Mouse (Mus musculus): ENCODE measurements around the gene Unc5c. TPM values are rescaled to one million over a fixed set of nuclear protein-coding genes. Genes with fewer than 3 reads are reported as not detected.
A peak's percentile ranks its signal among the peaks of the same experiment; 100 is the strongest.

Gene Unc5c
- total RNA-seq, 2 experiments from 2014 or later = 37.1 to 37.3 TPM

GRCm38 (mm10) chr3:141659041-141659789 is 194.2 kb downstream of the Unc5c start:
- DNase-seq (ENCODE audit: extremely low spot score in 1 of 2, low spot score in 2 of 2) = no peak

DNA sequence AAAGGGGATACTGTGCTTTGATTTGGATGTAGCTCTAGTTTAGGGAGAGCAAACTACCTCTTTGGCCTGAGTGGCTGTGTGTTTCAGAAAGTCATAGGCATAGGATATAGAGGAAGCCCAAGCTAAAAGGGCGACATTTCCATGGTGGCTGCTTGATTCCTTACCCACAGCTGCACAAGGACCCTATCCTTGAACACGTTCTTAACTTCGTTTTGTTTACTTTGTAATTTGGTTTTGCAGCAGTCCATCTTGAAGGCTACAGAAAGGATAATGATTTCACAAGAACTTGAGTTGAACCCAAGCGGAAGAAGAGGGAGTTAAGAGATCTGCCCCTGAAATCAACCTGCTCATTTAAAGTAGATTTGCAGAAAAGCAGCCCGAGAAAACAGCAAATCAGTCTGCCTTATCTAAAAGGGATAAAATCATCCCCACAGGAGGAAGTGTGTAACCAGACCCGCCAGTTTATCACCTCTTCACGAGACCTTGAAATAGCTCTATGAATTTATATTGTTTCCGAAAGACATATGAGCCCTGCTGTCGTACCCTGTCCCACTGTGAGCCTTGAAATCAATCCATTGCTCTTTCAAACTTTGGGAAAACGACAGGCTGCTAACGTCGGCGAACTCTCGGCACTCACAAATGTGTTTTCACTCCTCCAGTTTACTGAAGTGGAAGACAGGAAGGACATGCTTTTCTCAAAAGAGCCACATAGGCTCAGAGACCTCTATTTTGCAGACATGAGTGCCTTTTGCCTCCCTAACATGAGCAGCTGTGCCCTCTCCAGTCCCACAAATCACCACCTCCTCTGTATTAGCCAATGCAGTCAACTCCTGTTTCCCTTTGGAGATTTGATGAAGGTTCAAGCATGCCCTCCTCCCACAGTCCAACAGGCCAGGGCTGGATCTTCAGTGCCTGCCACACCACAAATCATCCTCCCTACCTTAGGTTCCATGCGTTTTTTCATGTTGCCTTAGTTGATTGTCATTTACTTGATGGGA is 195.3 kb downstream of the Unc5c start:
- no peak for DNase-seq (ENCODE audit: extremely low spot score in 1 of 2, low spot score in 2 of 2)

More at GRCm38 (mm10) chr3:141659041-141659789, 194.2 kb downstream of the Unc5c start:
- intact Hi-C loops (cut with DNase I) = no loop called here

GRCm38 (mm10) chr3:141689113-141689512 is 224.1 kb downstream of the Unc5c start:
- DNase-seq (ENCODE audit: extremely low spot score in 1 of 2, low spot score in 2 of 2) = peak in 1 of 2 experiments; percentile 26
- intact Hi-C loops (cut with DNase I) = no loop called here

More for the DNA sequence above, 195.3 kb downstream of the Unc5c start:
- intact Hi-C loops (cut with DNase I) = no loop called here

GRCm38 (mm10) chr3:141690676-141691075 is 225.7 kb downstream of the Unc5c start:
- intact Hi-C loops (cut with DNase I) = no loop called here
- no peak for DNase-seq (ENCODE audit: extremely low spot score in 1 of 2, low spot score in 2 of 2)

DNA sequence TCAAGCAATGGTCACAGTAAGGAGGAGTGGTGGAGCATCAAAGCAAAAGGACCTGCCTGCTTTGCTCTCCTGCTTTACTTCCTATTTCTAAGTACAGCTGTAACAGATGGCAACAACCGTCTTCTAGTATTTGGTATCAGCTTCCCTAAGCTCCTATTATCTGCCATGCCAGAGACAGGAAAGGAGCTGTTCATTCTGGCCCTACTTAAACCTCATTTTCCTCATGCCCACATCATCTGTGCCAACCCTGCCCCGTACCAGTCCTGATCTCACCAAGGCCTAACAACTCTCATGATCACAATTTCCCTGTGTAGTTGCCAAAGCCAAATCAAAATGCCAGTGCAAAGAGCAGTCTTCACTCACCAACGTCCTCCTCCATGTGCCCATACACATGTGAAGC is 226.4 kb downstream of the Unc5c start:
- DNase-seq (ENCODE audit: extremely low spot score in 1 of 2, low spot score in 2 of 2) = no peak

DNA sequence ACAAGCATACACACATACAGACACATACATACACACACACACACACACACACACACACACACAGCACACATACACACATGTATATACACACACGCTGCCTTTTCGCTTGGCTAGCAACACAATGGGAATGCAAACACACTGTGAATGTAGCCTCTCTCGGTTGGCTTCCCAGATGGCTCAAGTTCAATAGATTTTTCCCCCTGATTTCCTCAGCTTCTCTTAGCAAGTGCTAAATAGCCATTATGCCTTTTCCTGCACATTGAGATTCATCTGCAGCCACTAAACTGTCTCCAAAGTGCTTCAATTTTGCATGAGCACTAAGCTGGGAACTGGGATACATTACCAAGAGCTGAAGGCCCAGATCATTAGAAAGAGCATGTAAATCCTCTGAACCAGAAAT is 226.8 kb downstream of the Unc5c start:
- DNase-seq (ENCODE audit: extremely low spot score in 1 of 2, low spot score in 2 of 2) = no peak
- intact Hi-C loops (cut with DNase I) = no loop called here

More for the DNA sequence above, 226.4 kb downstream of the Unc5c start:
- intact Hi-C loops (cut with DNase I) = no loop called here

DNA sequence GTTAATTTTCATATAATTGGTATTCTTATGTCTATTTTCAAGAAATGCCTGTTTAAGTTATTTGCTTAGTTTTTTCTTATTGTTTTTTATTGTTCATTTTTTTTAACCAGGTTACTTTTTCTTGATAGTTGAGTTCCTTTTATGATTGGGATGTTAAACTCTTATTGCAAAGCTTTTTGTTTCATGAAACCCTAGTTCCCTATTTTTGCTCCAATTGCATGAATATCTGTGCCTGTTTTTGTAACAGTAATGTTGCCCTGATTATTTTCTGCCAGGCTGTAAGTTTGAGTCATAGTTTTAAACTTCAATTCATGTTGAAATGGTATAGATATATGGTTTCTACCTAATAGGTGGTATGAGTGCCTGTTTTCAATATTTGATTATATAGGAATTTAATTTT is 234.2 kb downstream of the Unc5c start:
- intact Hi-C loops (cut with DNase I) = no loop called here
- DNase-seq (ENCODE audit: extremely low spot score in 1 of 2, low spot score in 2 of 2) = no peak

- no peak for DNase-seq (ENCODE audit: extremely low spot score in 1 of 2, low spot score in 2 of 2)
- intact Hi-C loops (cut with DNase I) = no loop called here
These were observed 236.4 kb downstream of the Unc5c start for GRCm38 (mm10) chr3:141701381-141701909.

- intact Hi-C loops (cut with DNase I) = no loop called here
- DNase-seq (ENCODE audit: extremely low spot score in 1 of 2, low spot score in 2 of 2) = no peak
These were observed 246.6 kb downstream of the Unc5c start for GRCm38 (mm10) chr3:141711601-141712000.

- no peak for DNase-seq (ENCODE audit: extremely low spot score in 1 of 2, low spot score in 2 of 2)
- intact Hi-C loops (cut with DNase I) = no loop called here
These were observed 251.4 kb downstream of the Unc5c start for GRCm38 (mm10) chr3:141716371-141716770.

DNA sequence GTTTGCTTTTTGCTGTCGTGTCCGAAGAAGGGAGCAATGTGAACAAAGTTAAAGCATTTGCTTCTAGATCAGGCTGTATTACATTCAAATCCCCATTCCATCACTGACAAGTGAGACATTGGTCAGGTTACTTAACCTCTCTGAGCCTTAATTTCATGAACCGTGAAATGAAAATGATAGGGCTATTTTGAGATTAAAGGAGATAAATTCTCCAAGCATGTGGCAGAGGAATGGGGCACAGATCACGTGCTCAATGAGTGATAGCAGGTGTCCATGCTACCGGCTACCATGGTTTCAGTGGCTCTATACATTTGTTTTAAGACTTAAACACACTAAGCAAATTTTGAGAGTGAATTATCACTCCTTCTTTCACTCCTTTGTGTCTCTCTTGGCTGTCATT is 254.0 kb downstream of the Unc5c start:
- no peak for DNase-seq (ENCODE audit: extremely low spot score in 1 of 2, low spot score in 2 of 2)
- intact Hi-C loops (cut with DNase I) = no loop called here

DNA sequence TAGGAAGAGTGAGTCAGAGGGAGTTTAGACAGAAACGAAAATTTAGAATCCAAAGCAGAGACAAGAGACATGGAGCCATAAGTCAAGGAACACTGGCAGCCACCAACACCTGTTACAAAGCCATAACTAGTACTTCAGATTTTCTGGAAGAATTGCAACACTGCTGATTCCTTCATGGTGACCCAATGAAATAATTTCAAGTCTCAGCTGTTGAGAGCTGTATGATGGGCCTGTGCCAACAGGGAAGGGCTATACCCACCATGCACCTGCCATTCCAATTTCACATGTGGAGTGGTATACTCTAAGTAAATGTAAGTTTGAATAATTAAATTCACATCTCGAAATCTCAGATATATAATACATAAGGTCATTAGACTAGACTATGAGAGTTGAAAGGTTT is 259.5 kb downstream of the Unc5c start:
- DNase-seq (ENCODE audit: extremely low spot score in 1 of 2, low spot score in 2 of 2) = no peak
- intact Hi-C loops (cut with DNase I) = no loop called here

DNA sequence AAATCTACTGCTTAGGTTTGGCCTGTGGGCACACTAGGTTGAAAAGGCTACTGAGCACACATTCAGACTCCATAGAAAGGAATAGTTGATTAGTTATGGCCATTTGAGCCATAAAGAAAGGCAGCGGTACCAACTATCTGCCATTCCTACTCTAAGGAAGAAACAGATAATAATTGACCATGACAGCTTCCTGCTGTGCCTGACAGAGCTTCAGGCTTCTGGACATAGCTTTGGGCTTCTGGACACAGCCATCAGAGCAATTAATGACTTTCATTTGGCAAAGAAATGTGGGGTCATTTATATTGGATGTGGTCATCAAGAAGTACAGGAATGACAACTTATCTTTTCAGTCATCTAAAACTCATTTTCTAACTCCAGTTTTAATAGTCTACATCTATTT is 260.4 kb downstream of the Unc5c start:
- intact Hi-C loops (cut with DNase I) = no loop called here
- no peak for DNase-seq (ENCODE audit: extremely low spot score in 1 of 2, low spot score in 2 of 2)

GRCm38 (mm10) chr3:141733844-141734243 is 268.8 kb downstream of the Unc5c start:
- no peak for DNase-seq (ENCODE audit: extremely low spot score in 1 of 2, low spot score in 2 of 2)
- intact Hi-C loops (cut with DNase I) = no loop called here

DNA sequence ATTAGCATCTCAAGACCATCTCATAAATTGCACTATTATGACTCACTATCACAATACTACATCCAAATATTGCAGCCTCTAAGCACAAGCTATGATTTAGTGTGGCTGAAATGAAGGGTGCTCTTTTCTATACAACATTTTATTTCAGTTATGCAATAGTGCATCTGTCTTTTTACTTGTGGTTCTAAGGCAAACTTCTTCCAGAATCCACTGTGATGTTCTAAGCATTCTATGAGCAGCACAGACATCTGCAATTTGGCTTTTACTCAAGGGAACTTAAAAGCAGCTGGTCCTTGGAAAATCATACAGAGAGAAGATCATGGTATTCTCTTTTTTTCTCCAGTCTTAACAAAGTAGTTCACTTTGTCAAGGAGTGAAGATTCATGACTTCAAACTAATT is 270.3 kb downstream of the Unc5c start:
- no peak for DNase-seq (ENCODE audit: extremely low spot score in 1 of 2, low spot score in 2 of 2)
- intact Hi-C loops (cut with DNase I) = no loop called here

GRCm38 (mm10) chr3:141745322-141745721 is 280.3 kb downstream of the Unc5c start:
- intact Hi-C loops (cut with DNase I) = no loop called here
- no peak for DNase-seq (ENCODE audit: extremely low spot score in 1 of 2, low spot score in 2 of 2)

DNA sequence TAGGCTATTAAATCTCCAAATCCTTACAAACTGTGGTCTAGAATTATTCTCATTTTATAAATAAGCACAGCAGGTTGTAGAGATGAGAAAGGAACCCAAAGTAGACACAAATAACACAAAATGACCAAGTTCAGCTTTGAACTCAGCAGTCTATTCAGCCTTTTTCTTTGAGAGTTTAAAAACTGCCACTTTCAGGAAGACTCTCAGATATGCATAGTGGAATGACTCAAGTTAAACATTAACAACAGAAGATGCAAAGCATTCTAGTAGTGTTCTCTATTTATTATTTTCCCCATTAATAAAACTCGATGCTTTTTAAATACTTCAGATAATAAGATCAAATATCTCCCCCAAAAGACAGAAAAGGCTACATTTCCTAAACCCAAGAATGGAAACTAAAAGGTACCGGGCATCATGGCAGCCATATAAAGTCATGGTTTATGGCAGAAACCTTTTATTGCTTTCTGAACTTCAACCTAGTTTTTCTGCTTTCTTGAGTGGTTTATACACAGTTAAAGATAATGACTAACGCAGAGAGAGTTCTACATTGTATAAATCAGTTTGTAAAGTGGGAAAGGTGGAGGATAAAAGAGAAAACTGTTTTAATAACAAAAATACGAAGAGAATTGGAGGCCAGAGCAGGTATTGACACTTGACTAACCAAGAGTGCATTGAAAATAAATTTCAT is 283.8 kb downstream of the Unc5c start:
- intact Hi-C loops (cut with DNase I) = no loop called here
- no peak for DNase-seq (ENCODE audit: extremely low spot score in 1 of 2, low spot score in 2 of 2)

GRCm38 (mm10) chr3:141752172-141752571 is 287.2 kb downstream of the Unc5c start:
- no peak for DNase-seq (ENCODE audit: extremely low spot score in 1 of 2, low spot score in 2 of 2)
- intact Hi-C loops (cut with DNase I) = no loop called here

GRCm38 (mm10) chr3:141757259-141757658 is 292.2 kb downstream of the Unc5c start:
- intact Hi-C loops (cut with DNase I) = no loop called here
- DNase-seq (ENCODE audit: extremely low spot score in 1 of 2, low spot score in 2 of 2) = no peak
